Mouse (Mus musculus): ENCODE data around the gene Apela. TPM values are rescaled to one million over a fixed set of nuclear protein-coding genes. Genes with fewer than 3 reads are reported as not detected.

Gene Apela
- total and polyA plus RNA-seq, 3 experiments, result 0.27 TPM; not detected in 2

- H3K9ac ChIP-seq (ENCODE audit: low read depth, low read length), result no peak overlapping the region
- no peaks in the 10 kb centered on the region for H3K4me1 ChIP-seq (ENCODE audit: control insufficient read depth, insufficient read depth, low read length)
- H3K27me3 ChIP-seq (ENCODE audit: control insufficient read depth, insufficient read depth, low read length), result no peaks in the 10 kb centered on the region
- peak in 1 of 2 experiments; percentile 3 for DNase-seq
- no peak overlapping the region for H3K4me3 ChIP-seq
- intact Hi-C loops (cut with DNase I), result no loop called here
- H3K36me3 ChIP-seq (ENCODE audit: control insufficient read depth, insufficient read depth, low read length), result no peaks in the 10 kb centered on the region
- no peak overlapping the region for H3K27ac ChIP-seq
- 40% methylated on average over 10 of the region's 10 CpGs for WGBS
- H3K79me2 ChIP-seq (replicated peaks; ENCODE audit: control insufficient read depth, insufficient read depth, low read length), result no peaks in the 10 kb centered on the region
- TF ChIP-seq CTCF (IDR thresholded peaks at IDR 0.05) (no peak), POLR2A (IDR thresholded peaks at IDR 0.05; ENCODE audit: insufficient read depth, low read depth, low read length) (no peak), EP300 (IDR thresholded peaks at IDR 0.05; ENCODE audit: insufficient read depth, low read depth, low read length) (no peak)
These were observed 30.7 kb upstream of the Apela start for GRCm38 (mm10) chr8:65067694-65068472.

- no peak for TF ChIP-seq POLR2A (IDR thresholded peaks at IDR 0.05; ENCODE audit: insufficient read depth, low read depth, low read length)
- no peak for TF ChIP-seq CTCF (IDR thresholded peaks at IDR 0.05)
- no peak for TF ChIP-seq EP300 (IDR thresholded peaks at IDR 0.05; ENCODE audit: insufficient read depth, low read depth, low read length)
- WGBS, result 94% methylated on average over 4 of the region's 4 CpGs
These were observed 29.9 kb upstream of the Apela start for GRCm38 (mm10) chr8:65067031-65067430.

GRCm38 (mm10) chr8:65065622-65066021 lies 28.5 kb upstream of the Apela start:
- no peaks in the 10 kb centered on the region for H3K36me3 ChIP-seq (ENCODE audit: control insufficient read depth, insufficient read depth, low read length)
- H3K27me3 ChIP-seq (ENCODE audit: control insufficient read depth, insufficient read depth, low read length), result no peaks in the 10 kb centered on the region
- 93% methylated on average over 3 of the region's 3 CpGs for WGBS
- H3K27ac ChIP-seq, result no peak overlapping the region
- TF ChIP-seq POLR2A (IDR thresholded peaks at IDR 0.05; ENCODE audit: insufficient read depth, low read depth, low read length), result no peak
- TF ChIP-seq CTCF (IDR thresholded peaks at IDR 0.05), result no peak
- no peak for TF ChIP-seq EP300 (IDR thresholded peaks at IDR 0.05; ENCODE audit: insufficient read depth, low read depth, low read length)
- DNase-seq, result no peak
- no peaks in the 10 kb centered on the region for H3K4me1 ChIP-seq (ENCODE audit: control insufficient read depth, insufficient read depth, low read length)
- H3K4me3 ChIP-seq, result no peak overlapping the region
- intact Hi-C loops (cut with DNase I), result no loop called here
- H3K79me2 ChIP-seq (replicated peaks; ENCODE audit: control insufficient read depth, insufficient read depth, low read length), result no peaks in the 10 kb centered on the region
- no peak overlapping the region for H3K9ac ChIP-seq (ENCODE audit: low read depth, low read length)

More at GRCm38 (mm10) chr8:65067031-65067430, 29.9 kb upstream of the Apela start:
- no peaks in the 10 kb centered on the region for H3K4me1 ChIP-seq (ENCODE audit: control insufficient read depth, insufficient read depth, low read length)
- no peak overlapping the region for H3K4me3 ChIP-seq
- H3K9ac ChIP-seq (ENCODE audit: low read depth, low read length), result no peak overlapping the region
- H3K27ac ChIP-seq, result no peak overlapping the region
- H3K27me3 ChIP-seq (ENCODE audit: control insufficient read depth, insufficient read depth, low read length), result no peaks in the 10 kb centered on the region
- no peak for DNase-seq
- no peaks in the 10 kb centered on the region for H3K36me3 ChIP-seq (ENCODE audit: control insufficient read depth, insufficient read depth, low read length)
- no peaks in the 10 kb centered on the region for H3K79me2 ChIP-seq (replicated peaks; ENCODE audit: control insufficient read depth, insufficient read depth, low read length)
- intact Hi-C loops (cut with DNase I), result no loop called here

GRCm38 (mm10) chr8:65064071-65064470 lies 26.9 kb upstream of the Apela start:
- Histone ChIP-seq H3K79me2 (replicated peaks; ENCODE audit: control insufficient read depth, insufficient read depth, low read length) (no peaks in the 10 kb centered on the region), H3K27me3 (ENCODE audit: control insufficient read depth, insufficient read depth, low read length) (no peaks in the 10 kb centered on the region), H3K27ac (no peak overlapping the region), H3K4me3 (no peak overlapping the region), H3K36me3 (ENCODE audit: control insufficient read depth, insufficient read depth, low read length) (no peaks in the 10 kb centered on the region), H3K9ac (ENCODE audit: low read depth, low read length) (no peak overlapping the region), H3K4me1 (ENCODE audit: control insufficient read depth, insufficient read depth, low read length) (no peaks in the 10 kb centered on the region)
- intact Hi-C loops (cut with DNase I), result no loop called here
- no peak for TF ChIP-seq EP300 (IDR thresholded peaks at IDR 0.05; ENCODE audit: insufficient read depth, low read depth, low read length)
- TF ChIP-seq CTCF (IDR thresholded peaks at IDR 0.05), result no peak
- no peak for TF ChIP-seq POLR2A (IDR thresholded peaks at IDR 0.05; ENCODE audit: insufficient read depth, low read depth, low read length)
- WGBS, result 40% methylated on average over 2 of the region's 2 CpGs
- no peak for DNase-seq

DNA sequence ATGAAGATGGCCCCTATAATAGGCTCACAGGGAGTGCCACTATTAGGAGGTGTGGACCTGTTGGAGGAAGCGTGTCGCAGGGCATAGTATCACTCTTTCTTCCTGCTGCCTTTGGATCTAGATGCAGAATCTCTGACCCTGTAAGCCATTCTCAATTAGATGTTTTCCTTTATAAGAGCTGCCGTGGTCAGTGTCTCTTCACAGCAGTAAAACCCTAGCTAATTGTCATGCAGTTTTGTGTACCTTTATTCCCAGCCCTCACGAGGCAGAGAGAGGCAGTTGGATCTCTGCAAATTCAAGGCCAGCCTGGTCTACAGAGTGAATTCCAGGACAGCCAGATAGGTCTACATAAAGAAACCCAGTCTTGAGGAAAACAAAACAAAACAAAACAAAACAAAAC lies 25.1 kb upstream of the Apela start:
- H3K27me3 ChIP-seq (ENCODE audit: control insufficient read depth, insufficient read depth, low read length), result no peaks in the 10 kb centered on the region
- intact Hi-C loops (cut with DNase I), result no loop called here
- no peaks in the 10 kb centered on the region for H3K36me3 ChIP-seq (ENCODE audit: control insufficient read depth, insufficient read depth, low read length)
- 82% methylated on average over 4 of the region's 4 CpGs for WGBS
- no peak for DNase-seq
- H3K27ac ChIP-seq, result no peak overlapping the region
- H3K9ac ChIP-seq (ENCODE audit: low read depth, low read length), result no peak overlapping the region
- no peaks in the 10 kb centered on the region for H3K4me1 ChIP-seq (ENCODE audit: control insufficient read depth, insufficient read depth, low read length)
- no peak overlapping the region for H3K4me3 ChIP-seq
- no peaks in the 10 kb centered on the region for H3K79me2 ChIP-seq (replicated peaks; ENCODE audit: control insufficient read depth, insufficient read depth, low read length)
- TF ChIP-seq POLR2A (IDR thresholded peaks at IDR 0.05; ENCODE audit: insufficient read depth, low read depth, low read length) (no peak), CTCF (IDR thresholded peaks at IDR 0.05) (no peak), EP300 (IDR thresholded peaks at IDR 0.05; ENCODE audit: insufficient read depth, low read depth, low read length) (no peak)

DNA sequence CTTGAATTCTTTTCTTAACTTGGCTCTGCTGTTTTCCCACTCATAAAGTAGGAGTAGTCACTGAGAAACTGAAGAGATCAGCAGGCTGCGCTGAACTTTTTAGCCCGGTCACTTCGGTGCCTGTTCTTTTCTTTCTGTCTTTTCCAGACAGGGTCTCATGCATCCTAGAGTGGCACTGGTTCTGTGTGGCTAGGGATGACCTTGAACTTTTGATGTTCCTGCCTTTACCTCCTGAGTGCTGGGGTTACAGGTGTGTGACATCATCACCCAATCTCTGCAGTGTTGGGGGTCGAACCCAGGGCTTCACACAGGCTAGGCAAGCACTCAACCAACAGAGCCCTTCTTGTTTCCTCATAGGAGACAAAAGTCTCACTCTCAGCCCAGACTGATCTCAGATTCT lies 19.6 kb upstream of the Apela start:
- Histone ChIP-seq H3K27ac (no peak overlapping the region), H3K9ac (ENCODE audit: low read depth, low read length) (no peak overlapping the region), H3K4me3 (no peak overlapping the region), H3K36me3 (ENCODE audit: control insufficient read depth, insufficient read depth, low read length) (no peaks in the 10 kb centered on the region), H3K27me3 (ENCODE audit: control insufficient read depth, insufficient read depth, low read length) (no peaks in the 10 kb centered on the region), H3K4me1 (ENCODE audit: control insufficient read depth, insufficient read depth, low read length) (no peaks in the 10 kb centered on the region), H3K79me2 (replicated peaks; ENCODE audit: control insufficient read depth, insufficient read depth, low read length) (no peaks in the 10 kb centered on the region)
- no peak for DNase-seq
- 86% methylated on average over 4 of the region's 4 CpGs for WGBS
- TF ChIP-seq EP300 (IDR thresholded peaks at IDR 0.05; ENCODE audit: insufficient read depth, low read depth, low read length) (no peak), POLR2A (IDR thresholded peaks at IDR 0.05; ENCODE audit: insufficient read depth, low read depth, low read length) (no peak)
- intact Hi-C loops (cut with DNase I), result no loop called here

All from heart, adult 2 months (tissue).